Mouse (Mus musculus) heart, embryonic 10.5 days (tissue): ENCODE results near the gene AA986860. TPM values are rescaled to one million over a fixed set of nuclear protein-coding genes. Genes with fewer than 3 reads are reported as not detected.
A peak's percentile ranks its signal among the peaks of the same experiment; 100 is the strongest.

ENCODE experiments used
- DNase-seq: peaks from one replicate; pipeline ENCODE4 v3.0.0-alpha.2; 2017; ENCODE audit warnings: low spot score
- H3K27ac ChIP-seq: fragments of 300-500 bp; sonication (generic); 2 replicates; pipeline ENCODE4 v1.5.1; 2016; ENCODE audit warnings: mild to moderate bottlenecking
- H3K27me3 ChIP-seq: fragments of 300-500 bp; sonication (generic); 2 replicates; pipeline ENCODE4 v1.6.1; 2016; ENCODE audit warnings: mild to moderate bottlenecking; ENCODE audit not compliant: poor library complexity, insufficient read depth, severe bottlenecking
- H3K36me3 ChIP-seq: fragments of 300-500 bp; sonication (generic); 2 replicates; pipeline ENCODE4 v1.6.1; 2016; ENCODE audit warnings: mild to moderate bottlenecking, moderate library complexity
- H3K4me1 ChIP-seq: fragments of 300-500 bp; sonication (generic); 2 replicates; pipeline ENCODE4 v1.6.1; 2016; ENCODE audit warnings: mild to moderate bottlenecking
- H3K4me3 ChIP-seq: fragments of 300-500 bp; sonication (generic); 2 replicates; pipeline ENCODE4 v1.5.1; 2016; ENCODE audit warnings: mild to moderate bottlenecking, moderate library complexity
- H3K9me3 ChIP-seq: fragments of 300-500 bp; sonication (generic); 2 replicates; pipeline ENCODE4 v1.6.1; 2016; ENCODE audit warnings: mild to moderate bottlenecking, moderate library complexity
- WGBS: fragments of 180-500 bp; shearing (Covaris S2); methylation state at CpG from one replicate; pipeline ENCODE4 v1.1.7; 2016; 5-methylcytosine and 5-hydroxymethylcytosine counted together
- polyA plus RNA-seq: library from polyadenylated mRNA; unstranded; fragments of >200 nt; fragmentation: Nextera tagmentation; extraction: Ambion mirVana; gene quantifications from 2 replicates; pipeline ENCODE4 v1.2.1, GENCODE M21; 2016

AA986860 gene
- polyA plus RNA-seq, 1 experiment from 2014 or later, result 0.67 TPM

- WGBS, result under 1% methylated on average over 54 of the region's 54 CpGs
- no peaks in the 10 kb centered on the region for H3K9me3 ChIP-seq
- H3K27me3 ChIP-seq, result 0 out of 2 replicates have a peak, but pooled peaks cover 6% of the 10 kb centered on the region
Measured at GRCm38 (mm10) chr1:130717291-130717871, 14.4 kb upstream of the AA986860 start, which contains the start of gene Yod1. Gene Yod1, plus strand, starts transcription at chr1:130717327.

GRCm38 (mm10) chr1:130724206-130724605 is 7.6 kb upstream of the AA986860 start:
- Histone ChIP-seq H3K4me3 (no peak overlapping the region), H3K36me3 (peaks cover 4% of the 10 kb centered on the region), H3K9me3 (no peaks in the 10 kb centered on the region), H3K4me1 (no peaks in the 10 kb centered on the region), H3K27me3 (no peaks in the 10 kb centered on the region), H3K27ac (no peak overlapping the region)
- 92% methylated on average over 5 of the region's 5 CpGs for WGBS
- no peak for DNase-seq

More at GRCm38 (mm10) chr1:130717291-130717871, 14.4 kb upstream of the AA986860 start, which contains the start of gene Yod1:
- peaks cover 17% of the 10 kb centered on the region for H3K4me1 ChIP-seq
- peak; percentile 93 for DNase-seq
- peak within 1 kb of the TSS; percentile 96 for H3K27ac ChIP-seq
- H3K36me3 ChIP-seq, result peaks cover 10% of the 10 kb centered on the region
- H3K4me3 ChIP-seq, result peak within 1 kb of the TSS; percentile 84

- Histone ChIP-seq H3K4me1 (peaks cover 1% of the 10 kb centered on the region), H3K4me3 (no peak overlapping the region), H3K27ac (no peak overlapping the region), H3K27me3 (no peaks in the 10 kb centered on the region), H3K9me3 (no peaks in the 10 kb centered on the region), H3K36me3 (no peaks in the 10 kb centered on the region)
- DNase-seq, result no peak
- WGBS, result 91% methylated on average over 2 of the region's 2 CpGs
Measured at GRCm38 (mm10) chr1:130726396-130726795, 5.4 kb upstream of the AA986860 start.

GRCm38 (mm10) chr1:130728070-130728469 is 3.7 kb upstream of the AA986860 start:
- no peaks in the 10 kb centered on the region for H3K27me3 ChIP-seq
- no peaks in the 10 kb centered on the region for H3K9me3 ChIP-seq
- no peaks in the 10 kb centered on the region for H3K36me3 ChIP-seq
- DNase-seq, result no peak
- peaks cover 9% of the 10 kb centered on the region for H3K4me1 ChIP-seq
- no peak overlapping the region for H3K27ac ChIP-seq
- 50% methylated on average over 1 of the region's 1 CpGs for WGBS
- no peak overlapping the region for H3K4me3 ChIP-seq

GRCm38 (mm10) chr1:130728708-130729107 is 3.1 kb upstream of the AA986860 start:
- Histone ChIP-seq H3K4me1 (peaks cover 15% of the 10 kb centered on the region), H3K36me3 (no peaks in the 10 kb centered on the region), H3K27ac (no peak overlapping the region), H3K4me3 (no peak overlapping the region), H3K27me3 (no peaks in the 10 kb centered on the region), H3K9me3 (no peaks in the 10 kb centered on the region)
- 88% methylated on average over 3 of the region's 3 CpGs for WGBS
- DNase-seq, result no peak

- WGBS, result 71% methylated on average over 2 of the region's 2 CpGs
- no peak for DNase-seq
- no peaks in the 10 kb centered on the region for H3K36me3 ChIP-seq
Measured at GRCm38 (mm10) chr1:130729153-130729552, 2.6 kb upstream of the AA986860 start, which contains the start of gene Pfkfb2. Gene Pfkfb2, minus strand, starts transcription at chr1:130729253.

GRCm38 (mm10) chr1:130732706-130733658 is 1.2 kb downstream of the AA986860 start:
- Histone ChIP-seq H3K4me1 (peaks cover 30% of the 10 kb centered on the region), H3K27ac (no peak overlapping the region), H3K4me3 (no peak overlapping the region), H3K36me3 (no peaks in the 10 kb centered on the region), H3K9me3 (no peaks in the 10 kb centered on the region), H3K27me3 (0 out of 2 replicates have a peak, but pooled peaks cover 6% of the 10 kb centered on the region)
- DNase-seq, result no peak
- WGBS, result 70% methylated on average over 13 of the region's 13 CpGs

More at GRCm38 (mm10) chr1:130729153-130729552, 2.6 kb upstream of the AA986860 start, which contains the start of gene Pfkfb2:
- H3K27ac ChIP-seq, result no peak within 1 kb of the TSS
- no peak within 1 kb of the TSS for H3K4me3 ChIP-seq
- peaks cover 19% of the 10 kb centered on the region for H3K4me1 ChIP-seq
- no peaks in the 10 kb centered on the region for H3K9me3 ChIP-seq
- H3K27me3 ChIP-seq, result no peaks in the 10 kb centered on the region

- no peaks in the 10 kb centered on the region for H3K36me3 ChIP-seq
- H3K4me1 ChIP-seq, result peaks cover 30% of the 10 kb centered on the region
- H3K9me3 ChIP-seq, result no peaks in the 10 kb centered on the region
- WGBS, result 75% methylated on average over 4 of the region's 4 CpGs
- no peak overlapping the region for H3K4me3 ChIP-seq
- no peak overlapping the region for H3K27ac ChIP-seq
- DNase-seq, result no peak
- peaks cover 9% of the 10 kb centered on the region; the same call in 1 of the 2 replicates for H3K27me3 ChIP-seq
Measured at GRCm38 (mm10) chr1:130733671-130734070, 1.9 kb downstream of the AA986860 start.

- H3K4me1 ChIP-seq, result peaks cover 30% of the 10 kb centered on the region
- H3K9me3 ChIP-seq, result no peaks in the 10 kb centered on the region
- WGBS, result 66% methylated on average over 5 of the region's 5 CpGs
- peaks cover 10% of the 10 kb centered on the region; the same call in 1 of the 2 replicates for H3K27me3 ChIP-seq
- DNase-seq, result no peak
- H3K4me3 ChIP-seq, result no peak overlapping the region
- H3K27ac ChIP-seq, result no peak overlapping the region
- H3K36me3 ChIP-seq, result no peaks in the 10 kb centered on the region
Measured at GRCm38 (mm10) chr1:130734452-130734851, 2.7 kb downstream of the AA986860 start.

GRCm38 (mm10) chr1:130734852-130735251 is 3.1 kb downstream of the AA986860 start:
- peaks cover 30% of the 10 kb centered on the region for H3K4me1 ChIP-seq
- no peak for DNase-seq
- H3K9me3 ChIP-seq, result no peaks in the 10 kb centered on the region
- WGBS, result 67% methylated on average over 8 of the region's 8 CpGs
- no peak overlapping the region for H3K4me3 ChIP-seq
- H3K27me3 ChIP-seq, result peaks cover 10% of the 10 kb centered on the region; the same call in 1 of the 2 replicates
- H3K27ac ChIP-seq, result no peak overlapping the region
- no peaks in the 10 kb centered on the region for H3K36me3 ChIP-seq

- Histone ChIP-seq H3K27me3 (peaks cover 10% of the 10 kb centered on the region; the same call in 1 of the 2 replicates), H3K4me1 (peaks cover 39% of the 10 kb centered on the region), H3K36me3 (no peaks in the 10 kb centered on the region), H3K4me3 (no peak overlapping the region), H3K27ac (no peak overlapping the region), H3K9me3 (no peaks in the 10 kb centered on the region)
- WGBS, result 35% methylated on average over 11 of the region's 11 CpGs
- DNase-seq, result peak; percentile 80
Measured at GRCm38 (mm10) chr1:130737411-130737881, 5.7 kb downstream of the AA986860 start.

GRCm38 (mm10) chr1:130737916-130738315 is 6.1 kb downstream of the AA986860 start:
- no peak overlapping the region for H3K27ac ChIP-seq
- H3K4me1 ChIP-seq, result peaks cover 43% of the 10 kb centered on the region
- no peak overlapping the region for H3K4me3 ChIP-seq
- 88% methylated on average over 7 of the region's 7 CpGs for WGBS
- H3K27me3 ChIP-seq, result peaks cover 10% of the 10 kb centered on the region; the same call in 1 of the 2 replicates
- no peaks in the 10 kb centered on the region for H3K36me3 ChIP-seq
- no peaks in the 10 kb centered on the region for H3K9me3 ChIP-seq
- no peak for DNase-seq
